Mouse (Mus musculus) limb, embryonic 15.5 days (tissue): ENCODE measurements around the gene Nfkb2. TPM values are rescaled to one million over a fixed set of nuclear protein-coding genes. Genes with fewer than 3 reads are reported as not detected.

Source experiments
- ATAC-seq: fragments of 200-750 bp; cut with Nextera tagmentation; 2 replicates; pipeline ENCODE4 v1.8.0; 2017; ENCODE audit warnings: low read depth, moderate TSS enrichment; ENCODE audit not compliant: insufficient number of reproducible peaks, low FRiP score, low TSS enrichment
- H3K27ac ChIP-seq: fragments of 300-500 bp; sonication (generic); 2 replicates; pipeline ENCODE4 v1.5.1; 2015; ENCODE audit warnings: moderate library complexity, mild to moderate bottlenecking, inconsistent platforms
- H3K27me3 ChIP-seq: fragments of 300-500 bp; sonication (generic); 2 replicates; pipeline ENCODE4 v1.6.1; 2015; ENCODE audit warnings: inconsistent platforms
- H3K36me3 ChIP-seq: fragments of 300-500 bp; sonication (generic); 2 replicates; pipeline ENCODE4 v1.6.1; 2015; ENCODE audit warnings: inconsistent platforms
- H3K4me1 ChIP-seq: fragments of 300-500 bp; sonication (generic); 2 replicates; pipeline ENCODE4 v1.6.1; 2015; ENCODE audit warnings: inconsistent platforms
- H3K4me2 ChIP-seq: fragments of 300-500 bp; sonication (generic); 2 replicates; pipeline ENCODE4 v1.6.1; 2015; ENCODE audit warnings: mild to moderate bottlenecking, inconsistent platforms
- H3K4me3 ChIP-seq: fragments of 300-500 bp; sonication (generic); 2 replicates; pipeline ENCODE4 v1.5.1; 2015; ENCODE audit warnings: mild to moderate bottlenecking, inconsistent platforms
- H3K9ac ChIP-seq: fragments of 300-500 bp; sonication (generic); 2 replicates; pipeline ENCODE4 v1.6.1; 2015; ENCODE audit warnings: inconsistent platforms
- H3K9me3 ChIP-seq: fragments of 300-500 bp; sonication (generic); 2 replicates; pipeline ENCODE4 v1.6.1; 2016; ENCODE audit warnings: inconsistent platforms
- WGBS: fragments of 180-500 bp; shearing (Covaris S2); methylation state at CpG from one replicate; pipeline ENCODE4 v1.1.7; 2015; 5-methylcytosine and 5-hydroxymethylcytosine counted together
- polyA plus RNA-seq: library from polyadenylated mRNA; unstranded; fragments of >200 nt; fragmentation: Nextera tagmentation; extraction: Ambion mirVana; gene quantifications from 2 replicates; pipeline ENCODE4 v1.2.1, GENCODE M21; 2015

Nfkb2 gene
- polyA plus RNA-seq, 1 experiment from 2014 or later, result 11.4 TPM

GRCm38 (mm10) chr19:46326756-46327305, 22.7 kb downstream of the Nfkb2 start, which contains the start of gene Psd:
Gene Psd (minus strand): TSS chr19:46327156.
- Histone ChIP-seq H3K4me2 (peak within 1 kb of the TSS; percentile 100), H3K4me3 (peak within 1 kb of the TSS; percentile 75), H3K36me3 (peaks cover 18% of the 10 kb centered on the region), H3K9me3 (no peaks in the 10 kb centered on the region), H3K27ac (peak within 1 kb of the TSS; percentile 90), H3K27me3 (peaks cover 63% of the 10 kb centered on the region), H3K9ac (peak within 1 kb of the TSS; percentile 64; the same call in 1 of the 2 replicates), H3K4me1 (peaks cover 39% of the 10 kb centered on the region)
- WGBS, result under 1% methylated on average over 35 of the region's 35 CpGs
- no peak for ATAC-seq

- Histone ChIP-seq H3K4me2 (peak overlapping the region; percentile 100), H3K27me3 (peaks cover 55% of the 10 kb centered on the region), H3K9me3 (no peaks in the 10 kb centered on the region), H3K4me1 (peaks cover 33% of the 10 kb centered on the region), H3K4me3 (peak overlapping the region; percentile 75), H3K9ac (no peak overlapping the region), H3K27ac (peak overlapping the region; percentile 90; the same call in 1 of the 2 replicates), H3K36me3 (peaks cover 26% of the 10 kb centered on the region)
- WGBS, result 32% methylated on average over 14 of the region's 14 CpGs
- ATAC-seq, result no peak
Measured at GRCm38 (mm10) chr19:46327531-46328064, 23.5 kb downstream of the Nfkb2 start.

- peak within 1 kb of the TSS; percentile 64 for H3K9ac ChIP-seq
- H3K4me2 ChIP-seq, result peak within 1 kb of the TSS; percentile 100
- no peaks in the 10 kb centered on the region for H3K9me3 ChIP-seq
- H3K27me3 ChIP-seq, result peaks cover 48% of the 10 kb centered on the region
- ATAC-seq, result peak; percentile 87
- peak within 1 kb of the TSS; percentile 75 for H3K4me3 ChIP-seq
- peak within 1 kb of the TSS; percentile 90 for H3K27ac ChIP-seq
- peaks cover 28% of the 10 kb centered on the region for H3K36me3 ChIP-seq
- under 1% methylated on average over 81 of the region's 81 CpGs for WGBS
- H3K4me1 ChIP-seq, result peaks cover 32% of the 10 kb centered on the region
Measured at GRCm38 (mm10) chr19:46328081-46329030, 24.2 kb downstream of the Nfkb2 start, which contains the start of gene Fbxl15. Gene Fbxl15 (plus strand): TSS chr19:46328184.

- H3K4me3 ChIP-seq, result peak overlapping the region; percentile 75
- peaks cover 40% of the 10 kb centered on the region for H3K27me3 ChIP-seq
- peaks cover 28% of the 10 kb centered on the region for H3K36me3 ChIP-seq
- ATAC-seq, result no peak; the same call in 1 of the 2 replicates
- peak overlapping the region; percentile 64 for H3K9ac ChIP-seq
- peaks cover 32% of the 10 kb centered on the region for H3K4me1 ChIP-seq
- peak overlapping the region; percentile 90 for H3K27ac ChIP-seq
- no peaks in the 10 kb centered on the region for H3K9me3 ChIP-seq
- H3K4me2 ChIP-seq, result peak overlapping the region; percentile 100
- 1% methylated on average over 54 of the region's 54 CpGs for WGBS
Measured at GRCm38 (mm10) chr19:46329031-46329641, 25.0 kb downstream of the Nfkb2 start.

GRCm38 (mm10) chr19:46329951-46330350, 25.8 kb downstream of the Nfkb2 start:
- ATAC-seq, result no peak
- 7% methylated on average over 16 of the region's 16 CpGs for WGBS

GRCm38 (mm10) chr19:46330696-46331095, 26.6 kb downstream of the Nfkb2 start:
- peaks cover 28% of the 10 kb centered on the region for H3K36me3 ChIP-seq
- H3K4me1 ChIP-seq, result peaks cover 32% of the 10 kb centered on the region
- peaks cover 24% of the 10 kb centered on the region for H3K27me3 ChIP-seq
- no peak overlapping the region for H3K27ac ChIP-seq
- no peak overlapping the region for H3K9ac ChIP-seq
- no peak overlapping the region for H3K4me2 ChIP-seq
- ATAC-seq, result no peak
- WGBS, result 93% methylated on average over 12 of the region's 12 CpGs
- no peak overlapping the region for H3K4me3 ChIP-seq
- H3K9me3 ChIP-seq, result no peaks in the 10 kb centered on the region

More at GRCm38 (mm10) chr19:46329951-46330350, 25.8 kb downstream of the Nfkb2 start:
- Histone ChIP-seq H3K27me3 (peaks cover 32% of the 10 kb centered on the region), H3K36me3 (peaks cover 28% of the 10 kb centered on the region), H3K4me2 (peak overlapping the region; percentile 17), H3K4me1 (peaks cover 32% of the 10 kb centered on the region), H3K27ac (no peak overlapping the region), H3K4me3 (no peak overlapping the region), H3K9me3 (no peaks in the 10 kb centered on the region), H3K9ac (no peak overlapping the region)

GRCm38 (mm10) chr19:46331326-46331725, 27.2 kb downstream of the Nfkb2 start:
- peaks cover 18% of the 10 kb centered on the region for H3K27me3 ChIP-seq
- H3K27ac ChIP-seq, result no peak overlapping the region
- H3K9ac ChIP-seq, result no peak overlapping the region
- no peak overlapping the region for H3K4me2 ChIP-seq
- no peak for ATAC-seq
- H3K4me3 ChIP-seq, result no peak overlapping the region
- H3K4me1 ChIP-seq, result peaks cover 32% of the 10 kb centered on the region
- H3K36me3 ChIP-seq, result peaks cover 28% of the 10 kb centered on the region
- H3K9me3 ChIP-seq, result no peaks in the 10 kb centered on the region
- WGBS, result 91% methylated on average over 14 of the region's 14 CpGs

- no peak for ATAC-seq
- H3K4me3 ChIP-seq, result no peak overlapping the region
- peaks cover 27% of the 10 kb centered on the region for H3K4me1 ChIP-seq
- H3K27ac ChIP-seq, result no peak overlapping the region
- WGBS, result 89% methylated on average over 3 of the region's 3 CpGs
- H3K4me2 ChIP-seq, result no peak overlapping the region
- H3K36me3 ChIP-seq, result peaks cover 28% of the 10 kb centered on the region
- H3K9ac ChIP-seq, result no peak overlapping the region
- peaks cover 12% of the 10 kb centered on the region for H3K27me3 ChIP-seq
- H3K9me3 ChIP-seq, result no peaks in the 10 kb centered on the region
Measured at GRCm38 (mm10) chr19:46331936-46332335, 27.8 kb downstream of the Nfkb2 start.

- H3K4me3 ChIP-seq, result no peak overlapping the region
- H3K36me3 ChIP-seq, result peaks cover 28% of the 10 kb centered on the region
- ATAC-seq, result no peak
- no peaks in the 10 kb centered on the region for H3K9me3 ChIP-seq
- H3K9ac ChIP-seq, result no peak overlapping the region
- 70% methylated on average over 7 of the region's 7 CpGs for WGBS
- no peak overlapping the region for H3K4me2 ChIP-seq
- H3K4me1 ChIP-seq, result peaks cover 24% of the 10 kb centered on the region
- no peak overlapping the region for H3K27ac ChIP-seq
- 0 out of 2 replicates have a peak, but pooled peaks cover 3% of the 10 kb centered on the region for H3K27me3 ChIP-seq
Measured at GRCm38 (mm10) chr19:46332721-46333339, 28.7 kb downstream of the Nfkb2 start.

- H3K27me3 ChIP-seq, result 0 out of 2 replicates have a peak, but pooled peaks cover 3% of the 10 kb centered on the region
- no peaks in the 10 kb centered on the region for H3K9me3 ChIP-seq
- 88% methylated on average over 3 of the region's 3 CpGs for WGBS
- peaks cover 28% of the 10 kb centered on the region for H3K36me3 ChIP-seq
- peaks cover 26% of the 10 kb centered on the region for H3K4me1 ChIP-seq
- no peak overlapping the region for H3K4me3 ChIP-seq
- ATAC-seq, result no peak
- no peak overlapping the region for H3K4me2 ChIP-seq
- H3K27ac ChIP-seq, result no peak overlapping the region
- no peak overlapping the region for H3K9ac ChIP-seq
Measured at GRCm38 (mm10) chr19:46333906-46334305, 29.8 kb downstream of the Nfkb2 start.

GRCm38 (mm10) chr19:46337719-46338330, 33.7 kb downstream of the Nfkb2 start:
- Histone ChIP-seq H3K4me3 (peak overlapping the region; percentile 74), H3K27me3 (0 out of 2 replicates have a peak, but pooled peaks cover 5% of the 10 kb centered on the region), H3K9ac (peak overlapping the region; percentile 64), H3K4me1 (peaks cover 25% of the 10 kb centered on the region), H3K27ac (no peak overlapping the region), H3K4me2 (peak overlapping the region; percentile 73), H3K9me3 (no peaks in the 10 kb centered on the region), H3K36me3 (no peaks in the 10 kb centered on the region)
- 39% methylated on average over 15 of the region's 15 CpGs for WGBS
- no peak for ATAC-seq
